Mouse (Mus musculus): ENCODE data around the gene Rps27a. TPM values are rescaled to one million over a fixed set of nuclear protein-coding genes. Genes with fewer than 3 reads are reported as not detected.
A peak's percentile ranks its signal among the peaks of the same experiment; 100 is the strongest.
"Not testable (repeated sequence)": the region's sequence is repeated elsewhere in the genome, so short reads cannot be mapped to it uniquely, and the experiment has no call there.

Rps27a gene
- polyA plus RNA-seq, 1 experiment from 2014 or later, result 1,102 TPM

- not testable (repeated sequence) for H3K27me3 ChIP-seq (ENCODE audit: poor library complexity, severe bottlenecking); H3K9me3 ChIP-seq; DNase-seq (ENCODE audit: extremely low spot score, low spot score)
- Histone ChIP-seq H3K36me3 (replicated peaks) (peaks cover 55% of the 10 kb centered on the region), H3K4me1 (peaks cover 16% of the 10 kb centered on the region), H3K27ac (peak overlapping the region; percentile 96), H3K4me3 (peak overlapping the region; percentile 80)
- WGBS, result 94% methylated on average over 2 of the region's 2 CpGs
These were observed 1.6 kb downstream of the Rps27a start for GRCm38 (mm10) chr11:29546297-29546696.

GRCm38 (mm10) chr11:29545150-29545752 lies 2.7 kb downstream of the Rps27a start:
- H3K27ac ChIP-seq; H3K9me3 ChIP-seq; DNase-seq (ENCODE audit: extremely low spot score, low spot score); H3K27me3 ChIP-seq (ENCODE audit: poor library complexity, severe bottlenecking); H3K4me3 ChIP-seq: not testable (repeated sequence)
- Histone ChIP-seq H3K4me1 (peaks cover 16% of the 10 kb centered on the region), H3K36me3 (replicated peaks) (peaks cover 64% of the 10 kb centered on the region)
- WGBS, result 85% methylated on average over 4 of the region's 4 CpGs

- no peak for DNase-seq (ENCODE audit: extremely low spot score, low spot score)
- no peaks in the 10 kb centered on the region for H3K27me3 ChIP-seq (ENCODE audit: poor library complexity, severe bottlenecking)
- no peaks in the 10 kb centered on the region for H3K9me3 ChIP-seq
- H3K36me3 ChIP-seq (replicated peaks), result peaks cover 70% of the 10 kb centered on the region
- H3K4me3 ChIP-seq, result no peak overlapping the region
- H3K27ac ChIP-seq, result no peak overlapping the region
- H3K4me1 ChIP-seq, result peaks cover 16% of the 10 kb centered on the region
- WGBS, result 83% methylated on average over 3 of the region's 3 CpGs
These were observed 3.5 kb downstream of the Rps27a start for GRCm38 (mm10) chr11:29544225-29544945.

GRCm38 (mm10) chr11:29538201-29538600 lies 9.7 kb downstream of the Rps27a start:
- no peaks in the 10 kb centered on the region for H3K4me1 ChIP-seq
- H3K9me3 ChIP-seq, result no peaks in the 10 kb centered on the region
- H3K4me3 ChIP-seq, result no peak overlapping the region
- no peak overlapping the region for H3K27ac ChIP-seq
- no peak for DNase-seq (ENCODE audit: extremely low spot score, low spot score)
- no peaks in the 10 kb centered on the region for H3K27me3 ChIP-seq (ENCODE audit: poor library complexity, severe bottlenecking)
- H3K36me3 ChIP-seq (replicated peaks), result peaks cover 81% of the 10 kb centered on the region
- WGBS, result 89% methylated on average over 1 of the region's 1 CpGs

GRCm38 (mm10) chr11:29525988-29526794 lies 21.7 kb downstream of the Rps27a start, which contains the start of gene Mtif2:
Mtif2 (plus strand) TSS chr11:29526408.
- DNase-seq (ENCODE audit: extremely low spot score, low spot score), result peak; percentile 87
- H3K27ac ChIP-seq, result peak within 1 kb of the TSS; percentile 95
- H3K4me1 ChIP-seq, result peaks cover 17% of the 10 kb centered on the region
- peak within 1 kb of the TSS; percentile 76 for H3K4me3 ChIP-seq
- no peaks in the 10 kb centered on the region for H3K9me3 ChIP-seq
- H3K36me3 ChIP-seq (replicated peaks), result peaks cover 14% of the 10 kb centered on the region
- WGBS, result 3% methylated on average over 47 of the region's 47 CpGs
- H3K27me3 ChIP-seq (ENCODE audit: poor library complexity, severe bottlenecking), result no peaks in the 10 kb centered on the region

GRCm38 (mm10) chr11:29514682-29515412 lies 33.1 kb downstream of the Rps27a start, which contains the start of gene Prorsd1:
Prorsd1 (minus strand) TSS chr11:29515033.
- peak within 1 kb of the TSS; percentile 90 for H3K27ac ChIP-seq
- peak; percentile 91 for DNase-seq (ENCODE audit: extremely low spot score, low spot score)

GRCm38 (mm10) chr11:29514325-29514681 lies 33.6 kb downstream of the Rps27a start:
- H3K27me3 ChIP-seq (ENCODE audit: poor library complexity, severe bottlenecking), result no peaks in the 10 kb centered on the region
- H3K4me1 ChIP-seq, result peaks cover 10% of the 10 kb centered on the region
- no peaks in the 10 kb centered on the region for H3K9me3 ChIP-seq
- H3K4me3 ChIP-seq, result peak overlapping the region; percentile 74
- DNase-seq (ENCODE audit: extremely low spot score, low spot score), result no peak
- H3K27ac ChIP-seq, result peak overlapping the region; percentile 90
- peaks cover 27% of the 10 kb centered on the region for H3K36me3 ChIP-seq (replicated peaks)
- WGBS, result 29% methylated on average over 10 of the region's 10 CpGs

More at GRCm38 (mm10) chr11:29514682-29515412, 33.1 kb downstream of the Rps27a start, which contains the start of gene Prorsd1:
- 3% methylated on average over 40 of the region's 40 CpGs for WGBS
- no peaks in the 10 kb centered on the region for H3K9me3 ChIP-seq
- H3K4me1 ChIP-seq, result peaks cover 10% of the 10 kb centered on the region
- no peaks in the 10 kb centered on the region for H3K27me3 ChIP-seq (ENCODE audit: poor library complexity, severe bottlenecking)
- peaks cover 25% of the 10 kb centered on the region for H3K36me3 ChIP-seq (replicated peaks)
- H3K4me3 ChIP-seq, result peak within 1 kb of the TSS; percentile 74

- WGBS, result 96% methylated on average over 4 of the region's 4 CpGs
- Histone ChIP-seq H3K27ac (no peak overlapping the region), H3K27me3 (ENCODE audit: poor library complexity, severe bottlenecking) (no peaks in the 10 kb centered on the region), H3K36me3 (replicated peaks) (peaks cover 27% of the 10 kb centered on the region), H3K4me1 (peaks cover 10% of the 10 kb centered on the region), H3K9me3 (no peaks in the 10 kb centered on the region), H3K4me3 (no peak overlapping the region)
- no peak for DNase-seq (ENCODE audit: extremely low spot score, low spot score)
These were observed 34.9 kb downstream of the Rps27a start for GRCm38 (mm10) chr11:29512818-29513535.

- peaks cover 9% of the 10 kb centered on the region for H3K4me1 ChIP-seq
- whole genome bisulfite sequencing, result 98% methylated on average over 1 of the region's 1 CpGs
- H3K36me3 ChIP-seq (replicated peaks), result peaks cover 46% of the 10 kb centered on the region
- H3K4me3 ChIP-seq, result no peak overlapping the region
- H3K27ac ChIP-seq, result no peak overlapping the region
- DNase-seq (ENCODE audit: extremely low spot score, low spot score), result no peak
- H3K9me3 ChIP-seq, result no peaks in the 10 kb centered on the region
- no peaks in the 10 kb centered on the region for H3K27me3 ChIP-seq (ENCODE audit: poor library complexity, severe bottlenecking)
These were observed 38.5 kb downstream of the Rps27a start for GRCm38 (mm10) chr11:29509421-29509820.

- Histone ChIP-seq H3K27me3 (ENCODE audit: poor library complexity, severe bottlenecking) (no peaks in the 10 kb centered on the region), H3K36me3 (replicated peaks) (peaks cover 48% of the 10 kb centered on the region), H3K9me3 (no peaks in the 10 kb centered on the region), H3K27ac (no peak overlapping the region), H3K4me1 (no peaks in the 10 kb centered on the region), H3K4me3 (no peak overlapping the region)
- 97% methylated on average over 2 of the region's 2 CpGs for WGBS
- DNase-seq (ENCODE audit: extremely low spot score, low spot score), result no peak
These were observed 42.8 kb downstream of the Rps27a start for GRCm38 (mm10) chr11:29504899-29505625.
